Mouse (Mus musculus) limb, embryonic 15.5 days (tissue): ENCODE data around the gene Thumpd2. TPM values are rescaled to one million over a fixed set of nuclear protein-coding genes. Genes with fewer than 3 reads are reported as not detected.

Experiments
- ATAC-seq: fragments of 200-750 bp; cut with Nextera tagmentation; 2 replicates; pipeline ENCODE4 v1.8.0; 2017; ENCODE audit warnings: low read depth, moderate TSS enrichment; ENCODE audit not compliant: insufficient number of reproducible peaks, low FRiP score, low TSS enrichment
- H3K27ac ChIP-seq: fragments of 300-500 bp; sonication (generic); 2 replicates; pipeline ENCODE4 v1.5.1; 2015; ENCODE audit warnings: moderate library complexity, mild to moderate bottlenecking, inconsistent platforms
- H3K27me3 ChIP-seq: fragments of 300-500 bp; sonication (generic); 2 replicates; pipeline ENCODE4 v1.6.1; 2015; ENCODE audit warnings: inconsistent platforms
- H3K36me3 ChIP-seq: fragments of 300-500 bp; sonication (generic); 2 replicates; pipeline ENCODE4 v1.6.1; 2015; ENCODE audit warnings: inconsistent platforms
- H3K4me1 ChIP-seq: fragments of 300-500 bp; sonication (generic); 2 replicates; pipeline ENCODE4 v1.6.1; 2015; ENCODE audit warnings: inconsistent platforms
- H3K4me2 ChIP-seq: fragments of 300-500 bp; sonication (generic); 2 replicates; pipeline ENCODE4 v1.6.1; 2015; ENCODE audit warnings: mild to moderate bottlenecking, inconsistent platforms
- H3K4me3 ChIP-seq: fragments of 300-500 bp; sonication (generic); 2 replicates; pipeline ENCODE4 v1.5.1; 2015; ENCODE audit warnings: mild to moderate bottlenecking, inconsistent platforms
- H3K9ac ChIP-seq: fragments of 300-500 bp; sonication (generic); 2 replicates; pipeline ENCODE4 v1.6.1; 2015; ENCODE audit warnings: inconsistent platforms
- H3K9me3 ChIP-seq: fragments of 300-500 bp; sonication (generic); 2 replicates; pipeline ENCODE4 v1.6.1; 2016; ENCODE audit warnings: inconsistent platforms
- WGBS: fragments of 180-500 bp; shearing (Covaris S2); methylation state at CpG from one replicate; pipeline ENCODE4 v1.1.7; 2015; 5-methylcytosine and 5-hydroxymethylcytosine counted together
- polyA plus RNA-seq: library from polyadenylated mRNA; unstranded; fragments of >200 nt; fragmentation: Nextera tagmentation; extraction: Ambion mirVana; gene quantifications from 2 replicates; pipeline ENCODE4 v1.2.1, GENCODE M21; 2015

Thumpd2 gene
- polyA plus RNA-seq, 1 experiment from 2014 or later, result 14.2 TPM

DNA sequence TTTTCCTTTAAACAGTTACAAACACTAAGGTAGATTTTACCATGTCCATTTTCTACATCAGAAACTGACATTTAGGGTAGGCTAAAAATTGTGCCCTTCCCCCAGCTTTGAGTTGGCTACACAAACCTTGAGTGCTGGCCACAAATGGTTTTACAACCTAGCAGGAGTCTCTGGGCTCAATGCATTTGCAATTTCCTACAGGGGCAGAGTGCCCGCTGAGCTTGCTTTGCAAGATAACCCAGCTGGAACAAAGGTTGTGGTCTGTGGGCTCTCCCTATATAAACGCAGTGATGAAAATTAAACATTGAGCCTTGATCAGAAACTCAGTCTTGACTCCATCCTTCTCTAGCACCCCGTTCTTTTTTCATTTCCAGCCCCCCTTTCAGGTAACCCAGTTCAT lies 8.8 kb downstream of the Thumpd2 start:
- no peak overlapping the region for H3K4me3 ChIP-seq
- 53% methylated on average over 3 of the region's 3 CpGs for whole genome bisulfite sequencing
- H3K27me3 ChIP-seq, result no peaks in the 10 kb centered on the region
- H3K4me2 ChIP-seq, result no peak overlapping the region
- no peak overlapping the region for H3K27ac ChIP-seq
- H3K9me3 ChIP-seq, result no peaks in the 10 kb centered on the region
- H3K4me1 ChIP-seq, result no peaks in the 10 kb centered on the region
- H3K36me3 ChIP-seq, result peaks cover 22% of the 10 kb centered on the region
- no peak for ATAC-seq
- H3K9ac ChIP-seq, result no peak overlapping the region

DNA sequence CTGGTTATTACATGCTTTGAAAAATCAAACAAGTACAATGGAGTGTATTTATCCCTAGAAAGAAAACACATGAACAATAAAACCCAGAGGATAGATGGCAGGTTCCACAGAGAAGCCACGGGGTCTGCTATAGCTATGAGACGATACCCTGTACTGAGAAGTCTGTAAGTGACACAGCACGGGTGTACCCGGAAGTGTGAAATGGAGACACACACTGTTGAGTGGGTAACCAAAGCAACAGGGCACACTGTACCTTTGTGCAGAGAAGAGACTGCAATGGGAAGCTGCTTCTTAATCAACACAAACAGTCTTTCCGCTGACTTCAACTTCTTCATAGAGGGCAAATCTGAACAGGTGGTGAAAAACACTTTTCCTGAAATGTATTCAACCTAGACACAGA lies 9.4 kb downstream of the Thumpd2 start:
- Histone ChIP-seq H3K36me3 (peaks cover 27% of the 10 kb centered on the region), H3K27me3 (no peaks in the 10 kb centered on the region)
- 82% methylated on average over 5 of the region's 5 CpGs for WGBS

DNA sequence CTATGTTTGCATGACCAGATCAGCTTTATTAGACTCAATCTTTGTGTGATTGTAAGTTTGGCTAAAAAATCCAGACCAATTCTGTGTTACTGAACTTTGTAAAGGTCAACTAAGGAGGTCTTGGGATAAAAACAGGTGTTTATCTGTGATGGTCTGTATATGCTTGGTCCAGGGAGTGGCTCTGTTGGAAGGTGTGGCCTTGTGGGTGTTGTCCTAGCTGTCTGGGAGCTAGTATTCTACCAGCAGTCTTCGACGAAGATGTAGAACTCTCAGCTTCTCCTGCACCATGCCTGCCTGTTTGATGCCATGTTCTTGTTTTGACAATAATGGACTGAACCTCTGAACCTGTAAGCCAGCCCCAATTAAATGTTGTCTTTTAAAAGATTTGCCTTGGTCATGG lies 11.6 kb downstream of the Thumpd2 start:
- Histone ChIP-seq H3K4me2 (no peak overlapping the region), H3K9ac (no peak overlapping the region), H3K27me3 (no peaks in the 10 kb centered on the region), H3K27ac (no peak overlapping the region), H3K36me3 (peaks cover 32% of the 10 kb centered on the region), H3K9me3 (no peaks in the 10 kb centered on the region), H3K4me1 (no peaks in the 10 kb centered on the region), H3K4me3 (no peak overlapping the region)
- no peak for ATAC-seq
- 91% methylated on average over 2 of the region's 2 CpGs for whole genome bisulfite sequencing

More for the DNA sequence above, 9.4 kb downstream of the Thumpd2 start:
- H3K4me1 ChIP-seq, result no peaks in the 10 kb centered on the region
- no peak overlapping the region for H3K9ac ChIP-seq
- H3K27ac ChIP-seq, result no peak overlapping the region
- no peak for ATAC-seq
- no peak overlapping the region for H3K4me3 ChIP-seq
- H3K4me2 ChIP-seq, result no peak overlapping the region
- no peaks in the 10 kb centered on the region for H3K9me3 ChIP-seq

DNA sequence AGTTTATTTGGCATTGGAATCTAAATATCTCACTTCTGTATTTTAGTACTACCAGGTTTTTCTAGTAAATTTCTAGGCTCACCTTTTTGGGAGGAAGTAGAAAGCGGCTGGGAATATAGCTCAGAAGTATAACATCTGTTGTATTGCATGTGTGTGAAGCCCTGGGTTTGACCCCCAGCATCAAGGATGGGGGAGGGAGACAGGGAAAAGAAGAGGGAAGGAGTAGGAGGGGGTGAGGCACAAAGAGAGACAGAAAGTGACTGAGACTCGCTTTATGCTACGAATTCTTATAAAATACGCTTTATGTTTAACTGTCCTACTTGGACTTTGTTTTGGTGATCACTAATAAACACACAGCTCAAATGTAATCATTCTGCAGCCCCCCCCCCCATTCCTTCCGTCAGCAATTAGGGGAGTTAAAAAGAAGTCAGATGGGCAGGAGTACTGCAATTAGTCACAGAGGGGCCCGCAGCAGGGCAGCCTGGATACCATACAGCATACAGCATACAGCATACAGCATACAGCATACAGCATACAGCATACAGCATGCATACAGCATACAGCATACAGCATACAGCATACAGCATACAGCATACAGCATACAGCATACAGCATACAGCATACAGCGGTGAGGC lies 16.8 kb downstream of the Thumpd2 start:
- Histone ChIP-seq H3K9ac (no peak overlapping the region), H3K4me3 (no peak overlapping the region), H3K9me3 (no peaks in the 10 kb centered on the region), H3K27me3 (no peaks in the 10 kb centered on the region), H3K4me2 (no peak overlapping the region), H3K27ac (no peak overlapping the region), H3K4me1 (no peaks in the 10 kb centered on the region), H3K36me3 (peaks cover 25% of the 10 kb centered on the region)
- WGBS, result 61% methylated on average over 7 of the region's 7 CpGs
- no peak for ATAC-seq

DNA sequence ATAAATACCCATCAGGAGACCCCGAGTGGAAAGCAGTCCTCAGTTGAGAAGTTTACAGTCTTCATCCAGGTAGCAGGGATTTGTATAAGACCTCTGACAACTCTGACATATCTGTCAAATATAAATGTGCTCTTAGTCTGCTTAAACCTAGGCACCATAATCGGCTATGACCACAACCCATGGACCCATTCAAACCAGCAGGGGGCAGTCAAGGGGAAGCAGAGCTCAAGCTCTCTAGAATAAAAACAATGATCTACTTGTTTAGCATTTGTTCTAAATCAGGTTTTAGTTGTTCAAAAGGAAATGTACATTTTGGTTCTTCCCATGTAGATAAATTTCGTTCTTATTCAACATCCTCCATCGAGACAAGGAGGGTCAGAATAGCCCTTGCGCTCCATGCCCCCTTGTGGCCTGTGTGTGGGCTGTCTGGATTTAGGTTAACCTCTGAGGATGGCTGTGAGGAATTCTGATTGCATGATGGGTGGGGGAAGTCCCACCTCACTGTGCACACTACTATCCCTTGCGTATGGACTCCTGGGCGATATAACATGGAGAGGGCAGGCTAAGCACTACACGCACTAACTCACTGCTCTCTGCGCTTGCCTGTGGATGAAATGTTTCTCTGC lies 19.2 kb downstream of the Thumpd2 start:
- Histone ChIP-seq H3K27ac (no peak overlapping the region), H3K9ac (no peak overlapping the region), H3K4me1 (no peaks in the 10 kb centered on the region), H3K36me3 (peaks cover 34% of the 10 kb centered on the region), H3K4me3 (no peak overlapping the region), H3K4me2 (no peak overlapping the region), H3K27me3 (no peaks in the 10 kb centered on the region), H3K9me3 (no peaks in the 10 kb centered on the region)
- 87% methylated on average over 9 of the region's 9 CpGs for WGBS
- no peak for ATAC-seq

DNA sequence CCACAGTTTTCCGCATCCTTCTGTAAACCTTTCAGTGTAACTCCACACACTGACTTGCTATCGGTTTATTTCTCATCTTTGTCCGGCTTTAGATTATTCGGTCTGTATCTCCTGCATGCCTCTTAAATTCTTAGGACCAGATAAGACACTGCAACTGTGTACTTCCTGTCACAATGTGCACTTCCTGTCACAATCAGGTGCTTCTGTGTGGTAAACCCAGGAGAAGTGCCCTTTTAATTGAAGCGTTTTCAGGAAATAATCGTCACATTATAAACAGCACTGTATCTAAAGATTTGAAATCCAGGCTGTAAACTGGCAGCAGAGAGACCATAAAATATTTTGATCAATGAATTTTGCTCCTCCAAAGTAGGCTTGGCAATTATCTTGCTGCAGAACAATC lies 19.8 kb downstream of the Thumpd2 start:
- Histone ChIP-seq H3K27me3 (no peaks in the 10 kb centered on the region), H3K4me1 (no peaks in the 10 kb centered on the region), H3K36me3 (peaks cover 34% of the 10 kb centered on the region), H3K4me3 (no peak overlapping the region), H3K9me3 (no peaks in the 10 kb centered on the region), H3K4me2 (no peak overlapping the region), H3K27ac (no peak overlapping the region), H3K9ac (no peak overlapping the region)
- WGBS, result 94% methylated on average over 6 of the region's 6 CpGs
- ATAC-seq, result no peak

DNA sequence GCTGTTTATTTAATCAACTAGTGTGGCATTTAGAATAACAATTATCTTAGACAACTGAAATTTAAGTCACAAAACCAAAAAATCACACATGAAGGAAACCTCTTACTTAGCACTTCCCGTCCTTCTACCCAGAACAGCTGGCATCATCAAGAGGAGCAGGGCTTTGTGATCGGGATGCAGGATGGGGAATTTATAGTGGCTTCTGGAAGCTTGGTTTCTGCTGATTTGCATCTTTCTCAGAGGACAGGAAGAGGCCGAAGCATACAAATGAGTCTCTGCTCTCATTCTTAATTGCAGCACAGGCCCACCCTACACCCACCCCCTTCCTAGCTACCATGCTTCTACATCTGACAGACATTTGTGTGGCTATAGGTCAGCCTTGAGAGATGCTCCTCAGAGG lies 20.5 kb downstream of the Thumpd2 start:
- no peaks in the 10 kb centered on the region for H3K4me1 ChIP-seq
- H3K4me2 ChIP-seq, result no peak overlapping the region
- H3K36me3 ChIP-seq, result peaks cover 40% of the 10 kb centered on the region
- H3K27me3 ChIP-seq, result no peaks in the 10 kb centered on the region
- no peak for ATAC-seq
- H3K4me3 ChIP-seq, result no peak overlapping the region
- 83% methylated on average over 3 of the region's 3 CpGs for WGBS
- no peak overlapping the region for H3K9ac ChIP-seq
- H3K27ac ChIP-seq, result no peak overlapping the region
- H3K9me3 ChIP-seq, result no peaks in the 10 kb centered on the region

DNA sequence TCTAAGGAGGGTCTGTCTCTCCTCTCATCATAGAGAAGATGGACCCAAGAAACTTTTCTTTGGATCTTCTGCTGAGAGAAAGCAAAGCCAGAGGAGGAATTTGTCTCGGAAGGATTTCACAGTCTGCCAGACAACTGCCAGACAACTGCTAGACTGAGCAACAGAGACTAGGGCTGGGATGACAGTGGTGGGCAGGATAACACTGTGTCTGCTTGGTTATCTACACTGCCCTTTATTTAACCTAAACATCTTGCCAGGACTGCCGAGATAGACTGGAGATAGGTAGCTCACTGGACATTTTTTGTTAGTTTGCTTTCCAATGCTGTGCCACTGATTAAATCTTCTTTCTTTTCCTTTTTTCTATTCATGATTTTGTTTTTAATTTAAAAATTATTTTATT lies 23.2 kb downstream of the Thumpd2 start:
- peaks cover 61% of the 10 kb centered on the region for H3K36me3 ChIP-seq
- no peaks in the 10 kb centered on the region for H3K9me3 ChIP-seq
- ATAC-seq, result no peak
- no peaks in the 10 kb centered on the region for H3K27me3 ChIP-seq
- no peak overlapping the region for H3K27ac ChIP-seq
- no peaks in the 10 kb centered on the region for H3K4me1 ChIP-seq
- no peak overlapping the region for H3K4me3 ChIP-seq
- H3K4me2 ChIP-seq, result no peak overlapping the region
- H3K9ac ChIP-seq, result no peak overlapping the region
- WGBS, result 88% methylated on average over 2 of the region's 2 CpGs

DNA sequence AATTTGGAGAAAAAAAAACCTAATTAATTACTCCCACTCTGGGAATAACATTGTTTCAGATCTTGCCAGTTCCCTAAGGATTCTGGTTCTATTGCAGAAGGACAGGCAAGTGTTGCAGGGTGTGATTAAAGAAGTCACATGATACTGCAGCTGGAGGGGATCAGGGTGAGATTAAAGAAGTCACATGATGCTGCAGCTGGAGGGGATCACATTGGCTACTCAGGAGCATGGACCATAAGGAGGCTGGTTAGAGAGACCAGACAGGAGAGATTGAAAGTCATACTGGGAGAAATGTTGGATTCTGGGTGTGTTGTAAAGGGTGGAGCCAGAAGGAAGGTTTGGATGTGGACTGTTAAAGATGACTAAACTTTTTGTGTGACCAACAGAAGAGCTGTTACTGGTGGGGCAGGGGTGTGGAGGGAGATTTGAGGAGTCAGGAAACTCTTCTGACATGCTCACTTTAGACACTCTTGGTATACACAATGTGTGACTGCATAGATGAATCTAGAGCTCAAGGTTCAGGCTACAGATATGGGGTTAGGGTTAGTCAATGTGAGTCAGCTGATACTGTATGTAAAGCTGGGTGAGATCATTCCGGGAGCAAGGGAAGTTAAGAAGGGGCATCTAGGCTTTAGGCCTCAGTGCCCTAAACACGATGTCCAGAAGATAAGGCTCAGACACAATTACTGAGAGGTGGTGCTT lies 26.0 kb downstream of the Thumpd2 start:
- peaks cover 68% of the 10 kb centered on the region for H3K36me3 ChIP-seq
- H3K4me2 ChIP-seq, result no peak overlapping the region
- H3K4me3 ChIP-seq, result no peak overlapping the region
- 91% methylated on average over 2 of the region's 2 CpGs for WGBS
- no peaks in the 10 kb centered on the region for H3K4me1 ChIP-seq
- ATAC-seq, result no peak
- H3K9me3 ChIP-seq, result no peaks in the 10 kb centered on the region
- no peaks in the 10 kb centered on the region for H3K27me3 ChIP-seq
- H3K27ac ChIP-seq, result no peak overlapping the region
- H3K9ac ChIP-seq, result no peak overlapping the region

DNA sequence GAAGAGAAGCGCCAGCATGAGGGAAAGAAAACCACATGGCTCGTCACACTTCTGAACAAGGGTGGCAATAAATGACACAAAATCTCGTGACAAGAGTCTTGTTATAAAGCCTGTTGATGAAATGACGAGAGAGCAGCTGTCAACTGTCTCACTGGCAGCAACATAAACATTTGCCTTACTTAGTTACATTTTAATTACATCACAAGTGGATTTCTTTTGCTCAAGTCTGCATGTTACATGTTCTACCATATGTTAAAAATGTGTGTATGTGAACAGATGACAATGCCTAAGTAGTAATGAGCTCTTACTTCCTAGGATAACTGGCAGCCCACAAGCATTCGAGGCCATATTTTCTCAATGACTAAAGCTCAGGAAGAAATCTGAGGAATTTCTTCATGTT lies 29.5 kb downstream of the Thumpd2 start:
- H3K4me3 ChIP-seq, result no peak overlapping the region
- no peaks in the 10 kb centered on the region for H3K27me3 ChIP-seq
- peaks cover 55% of the 10 kb centered on the region for H3K36me3 ChIP-seq
- no peak overlapping the region for H3K9ac ChIP-seq
- no peak overlapping the region for H3K27ac ChIP-seq
- no peaks in the 10 kb centered on the region for H3K9me3 ChIP-seq
- no peak for ATAC-seq
- no peaks in the 10 kb centered on the region for H3K4me1 ChIP-seq
- no peak overlapping the region for H3K4me2 ChIP-seq
- WGBS, result 69% methylated on average over 5 of the region's 5 CpGs

DNA sequence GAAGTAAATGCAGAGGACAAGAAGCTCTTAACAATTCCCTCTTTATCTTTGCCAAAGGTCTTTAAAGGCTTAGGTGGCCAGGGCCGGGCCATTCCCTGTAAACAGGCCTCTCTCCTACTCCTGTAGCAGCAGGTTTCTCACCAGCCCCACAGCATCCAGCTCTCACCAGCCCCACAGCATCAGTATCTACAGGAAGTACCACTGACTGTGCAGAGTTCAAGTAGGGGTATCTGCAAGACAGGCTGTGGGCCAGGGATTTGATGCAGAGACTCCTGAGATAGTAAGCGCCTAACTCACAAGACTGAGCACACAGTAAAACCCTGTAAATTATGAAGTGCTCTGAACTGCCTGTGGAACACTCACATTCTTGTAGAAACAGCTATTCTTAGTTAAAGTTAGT lies 31.9 kb downstream of the Thumpd2 start:
- WGBS, result 65% methylated on average over 2 of the region's 2 CpGs
- H3K4me1 ChIP-seq, result no peaks in the 10 kb centered on the region
- no peaks in the 10 kb centered on the region for H3K27me3 ChIP-seq
- H3K36me3 ChIP-seq, result peaks cover 48% of the 10 kb centered on the region
- H3K9me3 ChIP-seq, result no peaks in the 10 kb centered on the region
- ATAC-seq, result no peak
- H3K27ac ChIP-seq, result no peak overlapping the region
- H3K4me3 ChIP-seq, result no peak overlapping the region
- H3K9ac ChIP-seq, result no peak overlapping the region
- H3K4me2 ChIP-seq, result no peak overlapping the region

DNA sequence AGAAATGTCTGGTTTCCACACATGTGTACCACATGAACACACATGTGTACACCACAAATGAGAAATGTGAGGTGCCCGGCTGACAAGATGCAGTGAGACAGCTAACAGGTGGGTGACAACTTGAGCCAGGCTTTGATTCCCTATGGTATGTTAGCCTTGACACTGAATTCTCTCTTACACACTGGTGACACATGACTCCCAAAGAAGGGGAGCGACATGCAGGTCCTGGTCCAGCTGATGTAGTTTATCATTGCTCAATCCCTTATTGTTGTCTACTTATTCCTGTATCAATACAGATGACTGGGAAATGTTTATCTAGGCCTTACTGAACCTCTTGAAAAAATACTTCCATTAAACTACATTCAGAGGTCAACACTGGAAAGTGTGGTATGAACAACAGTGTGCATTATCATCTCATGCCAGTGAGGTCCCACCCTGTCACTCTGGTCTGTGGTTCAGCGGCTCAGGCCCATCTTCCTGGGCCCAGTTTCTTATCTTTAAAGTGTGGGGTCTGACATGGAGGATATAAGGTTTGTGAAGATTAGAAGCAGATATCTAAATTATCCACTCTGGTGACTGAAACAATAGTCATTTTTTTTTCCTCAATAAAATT lies 32.9 kb downstream of the Thumpd2 start:
- Histone ChIP-seq H3K36me3 (peaks cover 51% of the 10 kb centered on the region), H3K4me2 (no peak overlapping the region), H3K27ac (no peak overlapping the region), H3K27me3 (no peaks in the 10 kb centered on the region), H3K9me3 (no peaks in the 10 kb centered on the region), H3K4me3 (no peak overlapping the region), H3K4me1 (no peaks in the 10 kb centered on the region), H3K9ac (no peak overlapping the region)
- ATAC-seq, result no peak
- WGBS, result 84% methylated on average over 3 of the region's 3 CpGs
